Mouse (Mus musculus) adrenal gland, adult 18-20 months (tissue): ENCODE data around the gene Gm21663. TPM values are rescaled to one million over a fixed set of nuclear protein-coding genes. Genes with fewer than 3 reads are reported as not detected.
"Not testable (repeated sequence)": the region's sequence is repeated elsewhere in the genome, so short reads cannot be mapped to it uniquely, and the experiment has no call there.

Experiments
- DNase-seq, 2 experiments: peaks; one replicate each; pipeline ENCODE4 v3.0.0; 2021 to 2022; ENCODE audit warnings: low spot score in 2 of 2
- long read RNA-seq, 2 experiments: library from polyadenylated mRNA; stranded (forward); transcript quantifications; one replicate each; pipeline ENCODE4 v2.0.0; 2021
- total RNA-seq, 2 experiments: library from RNA; stranded (reverse); gene quantifications; 1 replicate in 1 of 2; 2 replicates in 1 of 2; pipeline ENCODE4 v1.2.3; 2021

Gene Gm21663
- total RNA-seq = not detected
- long read RNA-seq, experiment 1 = 0 reads
- long read RNA-seq, experiment 2 = 0 reads

GRCm38 (mm10) chr5:25942281-25942680 is at the start of gene Gm21663:
Gene Gm21663, minus strand, starts transcription at chr5:25942381.
- not testable (repeated sequence) for DNase-seq

- DNase-seq = not testable (repeated sequence)
Observed at GRCm38 (mm10) chr5:25988550-25988949, 46.4 kb upstream of the Gm21663 start, which contains the start of gene Gm21698. Gene Gm21698, minus strand, starts transcription at chr5:25988650.

GRCm38 (mm10) chr5:25972563-25972962 is 30.4 kb upstream of the Gm21663 start, which contains the start of gene Gm21680:
Gene Gm21680, minus strand, starts transcription at chr5:25972663.
- not testable (repeated sequence) for DNase-seq

GRCm38 (mm10) chr5:25957050-25957449 is 14.9 kb upstream of the Gm21663 start:
- not testable (repeated sequence) for DNase-seq

- peak; percentile 11 to 18 for DNase-seq
Observed at GRCm38 (mm10) chr5:25956611-25957010, 14.4 kb upstream of the Gm21663 start.

GRCm38 (mm10) chr5:25954317-25954716 is 12.1 kb upstream of the Gm21663 start, which contains the start of gene Gm21671:
Gene Gm21671, minus strand, starts transcription at chr5:25954417.
- not testable (repeated sequence) for DNase-seq

GRCm38 (mm10) chr5:25945391-25945790 is 3.2 kb upstream of the Gm21663 start:
- not testable (repeated sequence) for DNase-seq

GRCm38 (mm10) chr5:25891321-25891720 is 50.9 kb downstream of the Gm21663 start:
- DNase-seq = peak; percentile 49 to 56

GRCm38 (mm10) chr5:25889746-25890382 is 52.3 kb downstream of the Gm21663 start:
- no peak for DNase-seq

GRCm38 (mm10) chr5:25886708-25887107 is 55.5 kb downstream of the Gm21663 start:
- no peak for DNase-seq

Other genes with a start within 250 kb of the Gm21663 start
- gene Xrcc2, start 236.6 kb downstream of the Gm21663 start, total RNA-seq = 1 to 10 TPM; 2.7 to 4.7 TPM
- 10 to 100 TPM in 1 of 2 experiments, 1 to 10 TPM in 1; 5.7 to 11.3 TPM for gene Actr3b, start 182.4 kb downstream of the Gm21663 start, total RNA-seq
- not detected for gene Gm21671, start 12.0 kb upstream of the Gm21663 start, total RNA-seq
- gene Gm21680, start 30.3 kb upstream of the Gm21663 start, total RNA-seq = not detected
- not detected for gene Gm21698, start 46.3 kb upstream of the Gm21663 start, total RNA-seq
- not detected for gene Gm1979, start 62.4 kb upstream of the Gm21663 start, total RNA-seq
- not detected for gene Gm5862, start 80.5 kb upstream of the Gm21663 start, total RNA-seq
- under 1 TPM in 1 of 2 experiments, not detected in 1; 0.17 TPM for gene Speer4a, start 97.2 kb upstream of the Gm21663 start, total RNA-seq
- gene Gm7347, start 116.2 kb upstream of the Gm21663 start, total RNA-seq = not detected
- gene Gm10471, start 146.9 kb upstream of the Gm21663 start, total RNA-seq = not detected
- gene 5031410I06Rik, start 163.0 kb upstream of the Gm21663 start, total RNA-seq = not detected
- gene Gm10220, start 179.0 kb upstream of the Gm21663 start, total RNA-seq = not detected